Mouse (Mus musculus): ENCODE data around the gene Brd3os. TPM values are rescaled to one million over a fixed set of nuclear protein-coding genes. Genes with fewer than 3 reads are reported as not detected.

Gene Brd3os
- polyA plus RNA-seq, 1 experiment from 2014 or later: 3.7 TPM

DNA sequence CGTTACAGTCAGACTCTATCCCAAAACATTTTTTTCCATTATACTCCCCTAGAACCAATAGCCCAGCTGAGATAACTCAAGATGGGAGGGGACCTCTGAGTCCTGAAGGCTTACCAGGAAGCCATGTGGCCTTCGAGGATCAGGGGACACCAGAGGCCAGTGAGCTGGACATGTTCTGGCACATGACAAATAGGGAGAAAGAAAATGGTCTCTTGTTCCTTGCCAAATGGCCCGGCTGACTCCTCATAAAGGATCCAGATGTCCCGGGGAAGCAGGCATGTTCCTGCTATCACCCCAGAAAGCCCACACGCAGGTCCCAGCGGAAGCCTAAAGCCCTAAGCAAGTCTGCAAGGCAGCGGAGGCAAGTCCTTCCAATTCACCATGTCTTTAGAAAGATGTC, 18.5 kb upstream of the Brd3os start:
- Histone ChIP-seq H3K9me3 (no peaks in the 10 kb centered on the region), H3K27ac (replicated peaks) (no peak overlapping the region), H3K4me3 (no peak overlapping the region), H3K27me3 (replicated peaks) (0 out of 2 replicates have a peak, but pooled peaks cover under 1% of the 10 kb centered on the region), H3K9ac (no peak overlapping the region), H3K4me1 (peaks cover 76% of the 10 kb centered on the region), H3K36me3 (no peaks in the 10 kb centered on the region), H3K4me2 (no peak overlapping the region)
- 72% methylated on average over 7 of the region's 7 CpGs for WGBS
- no peak for ATAC-seq (ENCODE audit: extremely low read depth, insufficient number of reproducible peaks, low FRiP score, low TSS enrichment)

DNA sequence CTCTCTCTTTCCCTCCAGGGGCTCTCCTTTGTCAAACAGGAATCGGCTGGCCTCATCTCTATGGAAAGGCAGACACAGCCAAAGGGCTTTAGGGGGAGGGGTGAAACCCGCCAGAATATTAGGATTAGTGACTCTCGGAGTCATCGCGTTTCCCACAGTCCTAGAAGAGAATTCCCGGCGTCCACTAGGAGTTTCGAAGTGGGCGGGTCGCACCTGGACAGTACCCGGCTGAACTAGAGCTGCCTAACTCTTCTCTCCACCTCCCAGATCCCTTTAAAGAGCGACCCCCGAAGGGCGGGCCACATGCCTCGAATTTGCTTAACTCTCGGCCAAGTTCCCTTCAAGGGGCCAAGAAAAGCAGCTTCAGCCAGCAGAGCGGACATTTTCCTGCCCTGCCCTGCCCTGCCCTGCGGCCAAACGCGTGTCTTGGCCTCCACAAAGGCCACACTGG, 16.9 kb upstream of the Brd3os start:
- WGBS: 3% methylated on average over 20 of the region's 20 CpGs
- Histone ChIP-seq H3K9me3 (no peaks in the 10 kb centered on the region), H3K27me3 (replicated peaks) (peaks cover 11% of the 10 kb centered on the region; the same call in 1 of the 2 replicates), H3K4me2 (peak overlapping the region; percentile 99), H3K36me3 (no peaks in the 10 kb centered on the region), H3K9ac (peak overlapping the region; percentile 89), H3K27ac (replicated peaks) (no peak overlapping the region), H3K4me1 (peaks cover 60% of the 10 kb centered on the region), H3K4me3 (peak overlapping the region; percentile 84)
- no peak for ATAC-seq (ENCODE audit: extremely low read depth, insufficient number of reproducible peaks, low FRiP score, low TSS enrichment)

DNA sequence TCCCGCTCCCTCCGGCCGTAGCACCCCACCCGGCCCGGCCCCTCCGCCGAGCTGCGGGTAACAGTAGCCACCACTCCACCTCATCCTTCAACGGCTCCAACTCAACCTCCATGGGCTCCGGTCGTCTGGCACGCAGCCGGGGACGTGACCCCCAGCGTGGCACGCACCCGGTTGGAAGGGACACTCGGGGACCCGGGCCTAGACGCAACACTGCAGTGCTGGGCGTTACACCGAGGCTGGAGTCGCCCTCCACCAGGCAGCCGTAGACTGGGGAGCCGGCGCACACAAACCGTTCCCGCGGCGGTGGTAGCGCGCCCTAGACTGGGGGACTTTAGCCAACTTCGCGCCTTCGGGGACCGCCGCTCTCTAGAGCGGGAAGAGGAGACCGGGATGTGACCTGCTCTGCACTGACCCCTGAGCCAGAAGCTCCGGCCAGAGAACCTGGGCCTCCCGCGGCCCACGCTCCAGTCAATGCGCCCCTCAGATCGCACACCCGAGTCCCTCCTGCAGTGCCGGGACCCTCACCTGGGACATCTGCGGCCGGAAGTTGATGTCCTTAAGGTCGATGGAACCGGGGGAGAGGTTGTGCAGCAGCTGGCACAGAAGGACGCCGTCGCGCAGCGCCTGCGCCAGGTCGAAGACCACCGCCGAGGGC, 16.2 kb upstream of the Brd3os start:
- Histone ChIP-seq H3K4me3 (peak overlapping the region; percentile 84), H3K4me1 (peaks cover 59% of the 10 kb centered on the region), H3K9ac (peak overlapping the region; percentile 89), H3K4me2 (peak overlapping the region; percentile 99), H3K27me3 (replicated peaks) (peaks cover 15% of the 10 kb centered on the region; the same call in 1 of the 2 replicates), H3K36me3 (no peaks in the 10 kb centered on the region), H3K27ac (replicated peaks) (peak overlapping the region; percentile 61), H3K9me3 (no peaks in the 10 kb centered on the region)
- under 1% methylated on average over 54 of the region's 60 CpGs for WGBS
- ATAC-seq (ENCODE audit: extremely low read depth, insufficient number of reproducible peaks, low FRiP score, low TSS enrichment): no peak

DNA sequence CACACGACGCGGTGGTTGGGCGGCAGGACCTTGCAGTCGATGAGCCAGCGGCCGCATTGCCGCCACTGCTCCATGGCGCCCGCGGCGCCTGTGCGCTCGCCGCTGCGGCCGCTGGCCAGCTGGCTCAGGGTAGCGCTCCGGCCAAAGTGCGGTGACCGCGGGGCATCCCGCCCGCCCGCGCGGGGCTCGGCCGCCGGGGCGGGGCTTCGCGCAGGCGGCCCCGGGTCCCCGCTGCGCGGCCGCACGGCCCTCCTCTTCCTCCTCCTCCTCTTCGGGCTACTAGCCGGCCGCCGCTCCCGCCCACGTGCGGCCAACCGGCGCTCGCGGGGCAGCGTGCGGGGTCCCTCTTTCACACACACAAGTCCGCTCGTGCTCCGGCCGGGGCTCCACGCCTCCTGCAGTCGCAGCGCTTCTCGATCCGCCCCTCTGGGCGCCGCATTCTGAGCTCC, 15.7 kb upstream of the Brd3os start:
- peak overlapping the region; percentile 89 for H3K9ac ChIP-seq
- H3K4me2 ChIP-seq: peak overlapping the region; percentile 99
- peaks cover 54% of the 10 kb centered on the region for H3K4me1 ChIP-seq
- ATAC-seq (ENCODE audit: extremely low read depth, insufficient number of reproducible peaks, low FRiP score, low TSS enrichment): peak; percentile 27
- WGBS: 1% methylated on average over 59 of the region's 64 CpGs
- peak overlapping the region; percentile 84 for H3K4me3 ChIP-seq
- H3K36me3 ChIP-seq: no peaks in the 10 kb centered on the region
- H3K9me3 ChIP-seq: no peaks in the 10 kb centered on the region
- peaks cover 15% of the 10 kb centered on the region; the same call in 1 of the 2 replicates for H3K27me3 ChIP-seq (replicated peaks)
- peak overlapping the region; percentile 61 for H3K27ac ChIP-seq (replicated peaks)

DNA sequence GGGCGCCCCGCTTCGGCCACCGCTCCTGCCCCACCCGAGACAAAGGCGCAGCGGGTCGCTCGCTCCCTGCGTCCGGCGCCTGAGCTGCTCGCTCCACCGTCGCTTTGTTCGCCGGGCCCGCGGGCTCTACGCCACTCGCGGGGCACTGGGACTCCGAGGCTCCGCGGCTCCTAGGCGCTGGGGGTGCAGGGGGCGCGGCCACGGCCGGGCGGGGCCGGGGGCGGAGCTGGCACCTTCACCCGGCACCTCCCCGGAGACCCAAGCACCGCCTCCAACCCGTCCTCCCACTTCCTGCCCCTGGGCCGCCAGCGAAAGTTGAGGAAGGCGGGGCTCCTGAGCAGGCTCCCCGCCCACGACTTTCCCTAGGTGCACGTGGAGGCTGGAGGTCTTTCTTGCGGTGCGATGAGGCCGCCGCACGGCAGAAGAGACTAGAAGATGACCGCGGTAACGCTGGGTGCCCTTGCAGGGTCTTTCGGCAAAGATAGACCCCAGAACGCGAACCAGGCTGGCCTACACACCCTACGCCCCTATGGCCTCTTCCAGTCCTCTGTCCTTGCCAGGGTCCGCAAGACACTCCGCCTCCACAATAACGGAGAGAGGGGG, 15.2 kb upstream of the Brd3os start, which contains the start of gene Vav2:
Gene Vav2, minus strand, starts transcription at position 179 of the 603 bp plus-strand sequence.
- under 1% methylated on average over 45 of the region's 58 CpGs for WGBS

DNA sequence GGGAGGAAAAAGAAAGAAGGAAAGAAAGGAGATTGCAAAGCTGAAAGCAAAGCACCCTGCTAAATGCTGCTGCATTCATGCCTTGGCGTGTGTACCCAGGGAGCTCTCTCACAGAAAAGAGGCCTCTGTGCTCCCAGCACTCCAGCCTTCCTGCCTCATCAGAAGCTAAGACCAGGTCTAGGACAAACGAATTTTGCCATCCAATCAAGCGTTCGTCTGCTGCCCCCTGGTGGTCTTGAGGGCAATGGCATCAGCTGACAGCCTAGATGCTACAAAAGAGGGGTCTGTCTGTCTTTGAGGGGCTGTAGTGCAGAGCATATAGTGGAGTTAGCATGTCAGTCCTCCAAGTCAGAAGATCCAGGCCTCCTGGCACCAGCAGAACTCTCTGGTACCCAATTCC, 14.1 kb upstream of the Brd3os start:
- no peaks in the 10 kb centered on the region for H3K36me3 ChIP-seq
- WGBS: 0% methylated on average over 4 of the region's 4 CpGs
- H3K27me3 ChIP-seq (replicated peaks): peaks cover 15% of the 10 kb centered on the region; the same call in 1 of the 2 replicates
- peaks cover 40% of the 10 kb centered on the region for H3K4me1 ChIP-seq
- no peaks in the 10 kb centered on the region for H3K9me3 ChIP-seq
- no peak overlapping the region for H3K27ac ChIP-seq (replicated peaks)
- H3K4me2 ChIP-seq: no peak overlapping the region
- no peak overlapping the region for H3K4me3 ChIP-seq
- ATAC-seq (ENCODE audit: extremely low read depth, insufficient number of reproducible peaks, low FRiP score, low TSS enrichment): no peak
- no peak overlapping the region for H3K9ac ChIP-seq

More for the DNA sequence above, 15.2 kb upstream of the Brd3os start, which contains the start of gene Vav2:
- peak within 1 kb of the TSS; percentile 84 for H3K4me3 ChIP-seq
- H3K4me1 ChIP-seq: peaks cover 49% of the 10 kb centered on the region
- peak within 1 kb of the TSS; percentile 61 for H3K27ac ChIP-seq (replicated peaks)
- peak; percentile 92 for ATAC-seq (ENCODE audit: extremely low read depth, insufficient number of reproducible peaks, low FRiP score, low TSS enrichment)
- H3K36me3 ChIP-seq: no peaks in the 10 kb centered on the region
- no peaks in the 10 kb centered on the region for H3K9me3 ChIP-seq
- peak within 1 kb of the TSS; percentile 89 for H3K9ac ChIP-seq
- peaks cover 15% of the 10 kb centered on the region; the same call in 1 of the 2 replicates for H3K27me3 ChIP-seq (replicated peaks)
- H3K4me2 ChIP-seq: peak within 1 kb of the TSS; percentile 99

DNA sequence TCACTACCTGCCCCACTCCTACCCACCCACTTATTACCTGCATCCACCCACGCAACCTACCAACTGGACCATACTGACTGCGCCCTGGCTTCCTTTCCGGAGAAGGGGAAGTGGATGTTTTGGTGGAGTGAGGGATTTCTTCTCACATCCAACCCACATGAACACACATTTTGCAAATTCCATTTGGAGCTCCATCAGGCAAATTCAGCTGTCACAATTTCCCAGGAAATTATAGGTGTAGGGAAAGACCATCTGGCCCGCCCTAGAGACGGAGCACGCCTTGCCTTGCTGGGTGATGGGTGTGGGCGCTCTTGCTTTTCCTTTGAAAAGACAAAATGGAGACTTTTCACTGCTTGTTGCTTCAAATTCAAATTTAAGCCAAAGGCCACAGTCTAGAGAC, 11.5 kb upstream of the Brd3os start:
- 86% methylated on average over 7 of the region's 7 CpGs for WGBS
- Histone ChIP-seq H3K36me3 (no peaks in the 10 kb centered on the region), H3K4me3 (no peak overlapping the region), H3K9ac (no peak overlapping the region), H3K27me3 (replicated peaks) (peaks cover 15% of the 10 kb centered on the region; the same call in 1 of the 2 replicates), H3K9me3 (no peaks in the 10 kb centered on the region), H3K4me2 (no peak overlapping the region), H3K27ac (replicated peaks) (no peak overlapping the region), H3K4me1 (peaks cover 20% of the 10 kb centered on the region)
- no peak for ATAC-seq (ENCODE audit: extremely low read depth, insufficient number of reproducible peaks, low FRiP score, low TSS enrichment)

DNA sequence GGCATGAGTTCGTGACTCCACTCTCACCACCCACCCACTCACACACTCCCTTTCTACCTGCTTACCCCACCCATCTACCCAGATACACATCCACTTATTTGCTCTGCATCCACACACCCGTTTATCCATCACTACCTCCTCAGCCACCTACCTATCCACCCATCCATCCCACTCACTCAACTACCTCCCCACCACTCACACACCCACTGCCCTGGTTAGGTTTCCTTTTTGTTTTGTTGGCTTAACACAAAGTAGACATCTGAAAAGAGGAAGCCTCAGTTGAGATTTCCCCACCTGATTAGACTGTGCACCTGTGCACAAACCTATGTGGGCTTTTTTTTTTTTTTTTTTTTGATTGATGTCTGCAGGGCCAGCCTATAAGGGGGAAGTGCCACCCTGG, 9.5 kb upstream of the Brd3os start:
- Histone ChIP-seq H3K36me3 (no peaks in the 10 kb centered on the region), H3K9me3 (no peaks in the 10 kb centered on the region), H3K27me3 (replicated peaks) (peaks cover 15% of the 10 kb centered on the region; the same call in 1 of the 2 replicates), H3K27ac (replicated peaks) (no peak overlapping the region), H3K4me3 (no peak overlapping the region), H3K9ac (no peak overlapping the region), H3K4me1 (peaks cover 9% of the 10 kb centered on the region), H3K4me2 (no peak overlapping the region)
- ATAC-seq (ENCODE audit: extremely low read depth, insufficient number of reproducible peaks, low FRiP score, low TSS enrichment): no peak
- 59% methylated on average over 2 of the region's 2 CpGs for WGBS

DNA sequence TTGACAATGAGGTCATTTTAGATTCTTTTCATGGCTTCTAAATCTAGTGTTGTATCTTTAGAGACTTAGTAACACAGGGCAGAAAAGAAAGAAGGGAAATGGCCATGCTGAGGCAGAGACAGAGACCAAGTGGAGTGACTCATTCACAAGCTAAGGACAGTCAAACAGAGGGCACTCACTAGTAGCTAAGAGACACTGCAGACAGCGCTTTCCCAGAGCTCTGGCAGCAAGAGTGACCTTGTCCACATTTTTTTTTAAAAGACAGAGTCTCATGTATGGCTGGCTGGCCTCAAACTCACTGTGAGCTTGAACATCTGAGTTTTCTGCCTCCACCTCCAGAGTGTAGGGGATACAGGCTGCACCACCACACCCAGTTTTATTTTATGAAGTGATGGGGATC, 4.2 kb upstream of the Brd3os start:
- H3K36me3 ChIP-seq: no peaks in the 10 kb centered on the region
- H3K4me1 ChIP-seq: peaks cover 23% of the 10 kb centered on the region
- H3K27me3 ChIP-seq (replicated peaks): no peaks in the 10 kb centered on the region
- no peak overlapping the region for H3K9ac ChIP-seq
- 10% methylated on average over 1 of the region's 1 CpGs for WGBS
- ATAC-seq (ENCODE audit: extremely low read depth, insufficient number of reproducible peaks, low FRiP score, low TSS enrichment): no peak
- H3K27ac ChIP-seq (replicated peaks): peak overlapping the region; percentile 36; the same call in 1 of the 2 replicates
- H3K9me3 ChIP-seq: no peaks in the 10 kb centered on the region
- no peak overlapping the region for H3K4me2 ChIP-seq
- no peak overlapping the region for H3K4me3 ChIP-seq

DNA sequence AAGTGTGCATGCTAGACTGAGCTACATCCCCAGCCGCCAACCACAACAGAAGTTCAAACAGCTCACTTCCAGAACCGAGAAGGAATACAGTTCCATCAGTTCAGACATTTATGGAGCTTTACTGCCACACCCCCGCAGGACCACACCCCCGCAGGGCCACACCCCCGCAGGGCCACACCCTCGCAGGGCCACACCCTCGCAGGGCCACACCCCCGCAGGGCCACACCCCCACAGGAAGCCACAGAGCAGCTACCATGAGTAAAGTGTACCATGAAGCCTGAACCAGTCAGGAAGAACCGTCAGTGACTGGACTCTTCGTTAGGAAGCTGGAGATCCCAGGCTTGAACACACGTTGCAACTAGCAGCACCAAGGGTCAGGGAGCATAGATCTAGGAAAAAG, 3.8 kb upstream of the Brd3os start:
- peaks cover 27% of the 10 kb centered on the region for H3K4me1 ChIP-seq
- 22% methylated on average over 11 of the region's 11 CpGs for WGBS
- no peaks in the 10 kb centered on the region for H3K9me3 ChIP-seq
- H3K36me3 ChIP-seq: no peaks in the 10 kb centered on the region
- H3K4me3 ChIP-seq: no peak overlapping the region
- no peak overlapping the region for H3K4me2 ChIP-seq
- peak overlapping the region; percentile 36; the same call in 1 of the 2 replicates for H3K27ac ChIP-seq (replicated peaks)
- no peaks in the 10 kb centered on the region for H3K27me3 ChIP-seq (replicated peaks)
- H3K9ac ChIP-seq: no peak overlapping the region
- ATAC-seq (ENCODE audit: extremely low read depth, insufficient number of reproducible peaks, low FRiP score, low TSS enrichment): no peak

DNA sequence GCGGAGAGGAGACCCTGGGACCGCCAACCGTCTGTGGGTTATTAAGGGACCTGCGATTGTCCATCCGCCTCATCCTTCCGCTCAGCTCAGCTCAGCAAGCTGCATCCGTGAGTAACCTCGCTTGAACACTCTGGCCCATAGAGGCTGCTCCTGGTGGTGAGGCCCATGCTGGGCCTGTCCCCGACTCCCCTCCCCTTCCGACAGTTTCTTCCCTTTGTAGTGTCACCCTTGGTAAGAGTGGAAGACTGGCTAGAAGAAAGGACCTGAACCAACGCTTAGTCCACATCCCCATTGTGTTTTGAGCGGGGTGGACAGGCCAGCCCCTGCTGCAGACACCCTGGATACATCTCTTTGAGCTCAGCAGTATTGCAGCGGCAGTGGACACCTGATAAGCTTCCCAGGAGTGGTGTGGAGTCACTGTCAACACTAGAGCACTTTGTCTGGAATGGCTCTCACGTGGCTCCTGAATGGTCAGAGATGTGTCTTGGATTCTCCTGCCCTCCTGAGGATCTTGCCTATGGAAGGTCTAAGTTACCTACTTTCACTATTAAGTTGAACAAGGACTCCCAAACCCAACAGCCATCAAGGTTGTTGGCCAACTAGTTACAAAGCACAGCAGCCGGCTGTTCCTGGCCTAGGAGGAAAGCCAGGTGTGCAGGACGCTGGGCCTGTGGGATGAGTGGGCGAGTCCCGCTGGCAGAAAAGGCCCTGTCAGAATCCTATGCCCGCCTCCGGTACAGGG, 755 bp downstream of the Brd3os start:
- ATAC-seq (ENCODE audit: extremely low read depth, insufficient number of reproducible peaks, low FRiP score, low TSS enrichment): no peak
- 29% methylated on average over 20 of the region's 20 CpGs for WGBS
- H3K27ac ChIP-seq (replicated peaks): peak overlapping the region; percentile 53

More for the DNA sequence above, 755 bp downstream of the Brd3os start:
- Histone ChIP-seq H3K9me3 (no peaks in the 10 kb centered on the region), H3K9ac (peak overlapping the region; percentile 83), H3K4me2 (peak overlapping the region; percentile 92), H3K4me3 (peak overlapping the region; percentile 68), H3K36me3 (peaks cover 38% of the 10 kb centered on the region), H3K4me1 (peaks cover 22% of the 10 kb centered on the region), H3K27me3 (replicated peaks) (no peaks in the 10 kb centered on the region)
